Mouse (Mus musculus) cerebellum, adult 9-10 months (tissue): ENCODE measurements around the gene Spata2.

Experiments
- DNase-seq: peaks from one replicate; pipeline ENCODE4 v3.0.0; 2022

Gene Spata2

DNA sequence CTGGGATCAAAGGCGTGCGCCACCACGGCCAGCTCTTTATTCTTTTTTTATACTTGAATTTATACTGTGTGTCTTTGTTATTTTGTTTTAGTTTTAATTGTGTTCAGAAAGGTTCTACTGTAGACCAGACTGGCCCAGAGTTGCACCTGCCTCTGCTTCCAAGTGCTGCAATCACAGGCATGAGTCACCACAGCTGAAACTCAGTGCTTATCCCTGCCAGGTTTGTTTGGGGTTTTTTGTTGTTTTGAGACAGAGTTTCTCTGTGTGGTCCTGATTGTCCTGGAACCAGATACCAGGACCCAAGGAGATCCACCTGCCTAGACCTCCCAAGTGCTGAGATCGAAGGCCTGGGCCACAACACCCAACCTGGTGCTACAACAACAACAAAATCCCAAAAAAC lies 15.9 kb upstream of the Spata2 start:
- DNase-seq, result no peak

GRCm38 (mm10) chr2:167507719-167508385 lies 15.2 kb upstream of the Spata2 start:
- DNase-seq, result no peak

GRCm38 (mm10) chr2:167506546-167507260 lies 14.0 kb upstream of the Spata2 start:
- DNase-seq, result no peak

DNA sequence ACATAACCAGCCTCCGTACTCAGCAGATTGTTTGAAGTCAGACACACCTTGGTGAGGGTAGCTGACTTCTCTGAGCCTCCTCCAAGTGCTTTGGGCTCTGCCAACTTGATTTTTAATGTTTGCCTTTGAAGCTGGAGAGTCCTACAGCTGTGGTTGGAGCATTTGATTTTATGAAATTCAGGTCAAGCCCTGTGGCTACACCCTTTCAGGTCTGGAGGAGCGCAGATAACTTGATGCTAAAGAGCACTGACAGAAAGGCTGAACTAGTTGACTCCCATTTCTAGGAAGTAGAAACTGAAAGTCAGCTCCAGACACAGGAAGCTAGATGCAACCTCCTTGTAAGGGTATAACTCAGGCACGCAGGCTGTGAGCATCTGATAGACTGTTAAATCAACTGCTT lies 12.4 kb upstream of the Spata2 start:
- DNase-seq, result peak; percentile 32

GRCm38 (mm10) chr2:167503896-167504349 lies 11.2 kb upstream of the Spata2 start:
- DNase-seq, result peak; percentile 69

DNA sequence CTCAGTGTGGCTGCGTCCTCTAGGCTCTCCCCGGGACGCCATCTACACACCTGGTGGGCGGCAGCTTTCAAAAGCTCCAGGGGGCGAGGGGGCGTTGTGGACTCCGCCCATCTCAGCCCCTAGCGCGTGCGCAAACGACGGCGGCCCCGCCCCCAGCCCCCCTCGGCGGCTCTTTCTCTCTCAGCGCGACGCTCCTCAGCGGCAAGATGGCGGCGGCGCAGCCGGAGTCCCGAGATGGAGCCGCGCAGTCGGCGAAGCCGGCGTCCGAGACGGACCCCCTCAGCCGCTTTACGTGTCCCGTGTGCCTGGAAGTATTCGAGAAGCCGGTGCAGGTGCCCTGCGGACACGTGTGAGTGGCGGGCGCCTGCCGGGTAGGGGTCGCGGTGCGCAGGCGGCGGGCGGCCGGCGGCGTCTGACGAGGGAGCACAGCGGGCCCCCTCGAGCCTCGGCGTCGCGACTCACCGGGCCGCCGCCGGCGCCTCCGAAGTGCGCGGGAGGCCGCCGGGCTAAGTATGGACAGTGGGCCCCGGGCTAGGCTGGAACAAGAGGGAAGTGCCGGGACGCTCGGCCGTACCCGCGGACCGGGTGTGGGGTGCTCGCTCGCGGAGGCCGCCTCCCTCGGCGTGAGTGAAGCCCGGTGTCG lies 10.7 kb upstream of the Spata2 start:
- DNase-seq, result peak; percentile 87

DNA sequence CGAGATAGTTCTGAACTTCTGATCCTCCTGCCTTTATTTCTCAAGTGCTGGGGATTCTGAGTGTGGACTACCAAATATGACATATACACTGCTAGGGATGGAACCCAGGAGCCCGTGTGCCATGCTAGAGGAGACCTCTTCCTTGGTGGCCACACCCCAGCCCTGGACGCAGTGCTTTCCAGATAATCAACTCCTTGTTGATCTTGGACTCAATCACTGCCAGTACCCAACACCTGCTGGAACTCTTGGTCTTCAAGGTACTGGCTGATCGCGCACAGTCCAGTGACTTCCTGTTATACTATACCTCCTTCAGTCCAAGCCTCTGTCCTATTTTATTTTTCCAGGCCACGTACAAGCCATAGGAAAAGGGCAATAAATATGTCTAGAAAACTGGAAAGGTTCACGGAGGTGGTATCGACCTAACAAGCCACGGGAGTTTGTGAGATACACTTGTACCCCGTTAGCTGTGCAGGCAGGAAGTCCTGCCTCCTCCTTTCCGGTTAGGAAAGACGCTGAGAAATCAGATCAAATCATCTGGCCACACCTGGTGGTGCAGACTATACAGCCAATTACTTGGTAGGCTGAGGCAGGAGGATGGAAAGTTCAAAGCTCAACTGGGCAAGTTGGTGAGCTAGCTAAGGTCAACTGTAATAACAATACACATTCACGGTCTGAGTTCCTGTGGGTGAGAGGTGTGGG lies 10.0 kb upstream of the Spata2 start:
- DNase-seq, result no peak

- DNase-seq, result peak; percentile 50
Measured at GRCm38 (mm10) chr2:167497272-167497671, 4.6 kb upstream of the Spata2 start.

GRCm38 (mm10) chr2:167496437-167496836 lies 3.8 kb upstream of the Spata2 start:
- peak; percentile 40 for DNase-seq

DNA sequence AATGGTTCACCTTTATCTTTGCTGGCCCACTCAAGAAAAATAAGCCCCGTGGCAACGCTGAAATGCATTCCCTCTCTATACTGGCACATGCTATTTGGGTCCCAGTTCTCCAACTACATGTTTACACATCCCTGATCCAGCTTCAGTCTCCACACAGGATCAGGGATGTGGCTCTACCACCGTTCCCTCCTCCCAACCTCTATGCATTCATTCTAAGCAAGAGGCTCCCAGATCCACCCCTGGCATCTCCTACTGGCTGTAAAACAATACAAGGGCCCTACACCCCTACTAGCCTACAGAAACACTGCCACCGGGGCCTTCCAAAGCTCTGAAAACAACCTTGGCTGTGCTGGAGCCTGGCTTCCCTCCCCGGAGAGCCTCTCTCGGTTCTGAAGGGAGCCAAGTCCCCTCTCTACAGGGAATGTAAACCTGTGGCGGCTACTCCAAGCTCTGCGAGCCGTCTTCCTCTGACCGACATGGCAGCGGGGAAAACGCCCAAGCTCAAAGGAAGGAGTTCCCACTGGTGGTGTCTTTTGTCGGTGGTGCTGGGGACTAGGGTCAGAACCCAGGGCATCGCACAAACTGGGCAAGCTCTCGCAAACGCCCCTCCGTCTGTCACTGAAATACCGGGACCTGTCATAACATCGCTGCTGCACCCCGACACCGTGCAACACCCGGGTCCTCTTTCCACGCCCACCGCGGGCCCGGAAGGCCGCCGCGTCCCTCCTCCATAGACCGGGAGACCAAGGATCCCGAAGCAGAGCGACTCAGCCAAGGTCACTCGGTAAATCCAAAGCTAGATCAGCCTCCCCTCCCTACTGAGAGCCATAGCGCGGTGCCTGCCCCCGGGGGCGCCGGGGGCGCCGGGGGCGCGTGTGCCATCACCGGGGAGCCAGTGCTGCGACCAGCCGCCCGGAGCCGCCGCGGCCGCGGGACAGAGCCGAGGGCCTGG lies 654 bp downstream of the Spata2 start, which contains the start of gene Rnf114:
Rnf114 (plus strand) TSS at position 889 of the 952 bp plus-strand sequence.
- peak; percentile 69 for DNase-seq

- DNase-seq, result peak; percentile 61
Measured at GRCm38 (mm10) chr2:167490813-167491525, 1.7 kb downstream of the Spata2 start.

DNA sequence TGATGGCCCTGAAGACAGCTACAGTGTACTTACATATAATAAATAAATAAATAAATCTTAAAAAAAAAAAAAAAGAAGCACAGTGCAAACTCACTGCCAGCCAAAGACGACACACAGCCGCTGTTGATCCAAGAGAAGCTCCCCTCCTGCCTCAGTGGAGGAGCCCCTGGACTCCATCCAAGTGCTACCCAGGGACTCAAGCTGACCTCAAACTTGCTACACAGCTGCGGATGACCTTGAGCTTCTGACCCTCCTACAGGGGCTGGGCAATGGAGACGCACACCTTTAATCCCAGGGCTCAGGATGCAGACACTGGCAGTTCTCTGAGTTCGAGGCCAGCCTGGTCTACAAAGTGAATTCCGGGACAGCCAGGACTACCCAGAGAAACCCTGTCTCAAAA lies 4.7 kb downstream of the Spata2 start:
- no peak for DNase-seq

- DNase-seq, result no peak
Measured at GRCm38 (mm10) chr2:167487551-167487950, 5.1 kb downstream of the Spata2 start.

GRCm38 (mm10) chr2:167486573-167486972 lies 6.1 kb downstream of the Spata2 start:
- peak; percentile 83 for DNase-seq

- peak; percentile 96 for DNase-seq
Measured at GRCm38 (mm10) chr2:167485501-167486377, 6.9 kb downstream of the Spata2 start.

GRCm38 (mm10) chr2:167484932-167485331 lies 7.8 kb downstream of the Spata2 start:
- DNase-seq, result no peak

DNA sequence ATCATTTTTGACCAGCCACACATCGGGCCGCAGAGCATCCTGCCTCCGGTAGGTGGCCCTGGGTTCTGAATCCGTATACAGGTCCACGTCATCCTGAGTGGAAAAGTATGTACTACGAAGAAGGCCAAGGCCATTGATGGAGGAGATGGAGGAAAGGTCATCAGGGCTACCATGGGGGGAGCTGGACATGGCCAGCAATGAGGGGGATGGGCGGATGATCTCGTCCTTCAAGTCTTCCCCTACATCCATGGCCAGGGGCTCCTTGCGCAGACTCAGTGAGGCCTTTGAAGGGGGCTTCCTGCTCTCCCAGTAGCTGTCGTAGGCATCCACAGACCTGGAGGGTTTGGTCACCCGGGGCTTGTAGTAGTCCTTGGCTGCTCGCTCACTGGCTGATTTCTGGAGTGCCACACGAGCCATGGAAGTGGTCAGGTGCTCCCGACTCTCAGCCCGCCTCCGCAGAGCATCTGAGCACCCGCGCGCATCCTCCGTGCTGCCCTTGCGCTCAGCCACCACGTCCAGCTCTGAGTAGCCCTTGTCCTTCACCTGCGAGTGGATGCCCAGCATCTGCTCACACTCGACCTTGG lies 8.8 kb downstream of the Spata2 start:
- peak; percentile 83 for DNase-seq

DNA sequence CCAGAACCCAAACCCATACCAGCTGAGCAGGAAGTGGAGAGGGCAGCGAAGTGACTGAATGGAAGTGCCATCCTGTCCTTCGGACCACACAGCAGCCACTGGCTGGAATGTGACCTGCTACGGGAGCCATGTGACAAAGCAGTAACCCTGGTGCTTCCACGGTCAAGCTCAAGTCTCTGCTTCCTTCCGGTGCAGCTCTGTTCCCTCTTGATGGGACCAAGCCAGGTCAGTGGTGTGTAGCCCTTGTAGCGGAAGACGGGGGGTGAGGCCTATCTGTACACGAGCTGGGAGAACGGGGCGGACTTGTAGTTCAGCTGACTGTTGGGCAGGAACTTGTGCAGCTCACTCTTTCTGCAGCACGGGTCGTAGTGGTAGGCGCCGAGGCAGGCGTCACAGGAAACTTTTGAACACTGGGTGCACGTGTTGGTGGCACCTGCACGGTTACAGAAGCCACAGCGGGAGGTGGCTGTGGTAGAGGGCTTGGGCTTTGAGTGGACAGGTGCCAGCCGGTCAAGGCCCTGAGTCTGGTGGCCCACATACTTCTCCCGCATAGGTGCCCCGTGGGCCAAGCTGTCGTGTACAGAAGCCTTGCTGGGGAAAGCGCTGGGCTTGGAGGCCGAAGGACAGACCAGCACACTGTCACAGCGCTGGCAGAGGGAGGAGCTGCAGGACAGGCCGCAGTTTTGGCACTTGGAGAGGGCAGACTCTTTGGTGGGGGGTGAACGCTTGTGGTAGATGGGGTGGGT lies 9.4 kb downstream of the Spata2 start:
- no peak for DNase-seq

DNA sequence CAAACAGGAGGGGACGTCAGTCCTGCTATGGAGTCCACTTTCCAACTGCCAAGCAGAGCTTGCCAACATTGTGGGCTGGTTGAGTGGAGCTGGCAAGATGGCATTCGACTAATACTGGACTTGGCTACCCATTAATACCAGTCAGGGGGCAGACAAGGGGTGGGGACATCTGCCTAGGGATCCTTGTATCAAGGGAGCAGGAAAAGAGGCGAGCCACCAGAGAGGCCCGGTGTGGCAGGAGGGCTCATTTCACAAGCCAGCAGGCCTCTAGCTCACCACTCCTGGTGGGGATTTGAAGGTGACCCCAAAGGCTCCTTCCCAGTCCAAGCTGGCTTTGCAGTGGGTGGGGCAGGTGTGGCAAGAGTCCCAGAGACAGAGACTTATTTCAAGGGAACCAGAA lies 10.0 kb downstream of the Spata2 start:
- DNase-seq, result peak; percentile 76
